Mouse (Mus musculus) cerebellum, adult 2 months (tissue): Measurements from ENCODE around the gene Dok1.

Experiments used
- CTCF ChIP-seq: fragments of 200-500 bp; IDR thresholded peaks from 2 replicates; pipeline ENCODE4 v1.5.1; 2011; ENCODE audit warnings: low read depth, mild to moderate bottlenecking, control low read depth, low read length, moderate library complexity, borderline replicate concordance; ENCODE audit not compliant: insufficient read depth
- POLR2A ChIP-seq: fragments of 200-500 bp; IDR thresholded peaks from 2 replicates; pipeline ENCODE4 v1.6.1; 2011; ENCODE audit warnings: low read length, control low read depth, borderline replicate concordance; ENCODE audit not compliant: insufficient read depth

GRCm38 (mm10) chr6:83078324-83078858, 45.1 kb upstream of the Dok1 start:
- TF ChIP-seq CTCF (no peak), POLR2A (peak; percentile 64; the same call in 1 of the 2 replicates)
